Mouse (Mus musculus) embryonic fibroblast, embryonic 13.5 days (primary cell): ENCODE results near the gene Ssr2. TPM values are rescaled to one million over a fixed set of nuclear protein-coding genes. Genes with fewer than 3 reads are reported as not detected.

Experiments used
- H3K27ac ChIP-seq: 2 replicates; pipeline ENCODE4 v1.5.1; 2012; ENCODE audit warnings: low read length, control low read depth, inconsistent platforms; ENCODE audit not compliant: insufficient read depth
- H3K4me1 ChIP-seq: 2 replicates; pipeline ENCODE4 v1.6.1; 2011; ENCODE audit warnings: low read length; ENCODE audit not compliant: control insufficient read depth, insufficient read depth
- H3K4me3 ChIP-seq: 2 replicates; pipeline ENCODE4 v1.5.1; 2011; ENCODE audit warnings: mild to moderate bottlenecking, control low read depth, low read length; ENCODE audit not compliant: insufficient read depth
- CTCF ChIP-seq: IDR thresholded peaks from 2 replicates; pipeline ENCODE4 v1.5.1; 2011; ENCODE audit warnings: mild to moderate bottlenecking, control low read depth, low read length, moderate library complexity, borderline replicate concordance; ENCODE audit not compliant: insufficient read depth
- POLR2A ChIP-seq: IDR thresholded peaks from 2 replicates; pipeline ENCODE4 v1.6.1; 2011; ENCODE audit warnings: low read depth, mild to moderate bottlenecking, control low read depth, low read length, moderate library complexity
- polyA plus RNA-seq: library from polyadenylated mRNA; stranded (reverse); fragments of >200 nt; gene quantifications from 2 replicates; pipeline ENCODE4 v1.2.4, GENCODE M21; 2011; ENCODE audit warnings: low read depth; ENCODE audit not compliant: missing spikeins, insufficient read length

The Ssr2 gene
- polyA plus RNA-seq, 1 experiment: 298 TPM

DNA sequence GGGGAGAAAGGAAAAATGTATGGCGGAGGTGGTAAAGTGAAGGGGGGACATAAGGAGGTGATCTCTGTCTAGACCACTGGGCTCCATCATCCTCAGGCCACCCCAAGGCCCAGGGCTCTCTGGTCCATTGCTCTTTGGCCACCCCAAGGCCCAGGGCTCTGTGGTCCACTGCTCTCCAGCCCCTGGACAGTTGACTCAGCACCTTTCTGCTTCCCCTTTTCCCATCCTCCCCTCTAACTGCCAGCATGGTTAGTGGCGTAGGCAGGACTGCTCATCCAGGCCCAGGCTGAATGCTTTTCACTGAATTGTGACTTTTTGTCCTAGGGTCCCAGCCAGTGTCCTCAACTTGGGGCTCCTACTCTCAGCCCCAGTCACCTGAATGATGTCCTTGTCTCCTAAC, 51.9 kb downstream of the Ssr2 start:
- TF ChIP-seq CTCF: no peak
- no peak for TF ChIP-seq POLR2A
- peaks cover 19% of the 10 kb centered on the region; the same call in 1 of the 2 replicates for H3K4me1 ChIP-seq
- H3K4me3 ChIP-seq: no peak overlapping the region
- no peak overlapping the region for H3K27ac ChIP-seq

DNA sequence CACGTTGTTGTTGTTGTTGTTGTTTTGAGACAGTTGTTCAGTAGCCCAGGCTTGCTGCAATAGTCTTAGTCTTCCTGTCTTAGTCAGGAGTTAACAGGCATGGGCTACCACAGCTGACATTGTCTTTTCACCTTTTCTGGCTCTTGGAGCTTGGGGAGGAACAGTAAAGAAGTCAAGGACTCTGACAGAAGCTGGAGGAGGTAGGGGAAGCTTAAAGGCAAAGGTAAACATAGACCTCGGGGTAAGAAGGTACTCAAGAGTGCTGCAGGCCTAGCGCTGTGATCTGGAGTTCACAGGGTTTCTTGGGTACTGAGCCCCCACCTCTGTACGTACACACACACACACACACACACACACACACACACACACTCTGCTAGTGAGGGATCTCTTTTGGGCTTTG, 53.1 kb downstream of the Ssr2 start:
- Histone ChIP-seq H3K4me1 (peaks cover 19% of the 10 kb centered on the region; the same call in 1 of the 2 replicates), H3K27ac (no peak overlapping the region), H3K4me3 (no peak overlapping the region)
- no peak for TF ChIP-seq CTCF
- TF ChIP-seq POLR2A: no peak

DNA sequence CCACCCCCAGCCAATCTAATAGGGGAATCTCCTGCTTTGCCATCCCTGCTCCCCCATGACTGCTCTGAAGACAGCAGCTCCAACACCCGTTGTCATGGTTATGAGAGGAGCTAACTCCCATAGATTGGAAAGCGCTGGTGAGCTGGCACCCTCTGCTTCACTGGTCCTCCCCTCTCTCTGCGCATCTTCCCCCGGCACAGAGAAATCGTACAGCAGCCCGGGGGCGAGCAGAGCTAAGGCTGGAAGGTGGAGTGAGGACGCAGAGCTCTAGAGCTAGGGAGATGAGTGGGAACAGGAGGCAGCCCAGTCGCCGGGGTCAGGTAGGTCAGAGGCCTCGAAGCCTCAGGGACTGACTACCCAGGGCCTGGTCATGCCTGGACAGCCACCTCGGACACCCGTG, 53.6 kb downstream of the Ssr2 start:
- no peak for TF ChIP-seq POLR2A
- H3K27ac ChIP-seq: no peak overlapping the region

DNA sequence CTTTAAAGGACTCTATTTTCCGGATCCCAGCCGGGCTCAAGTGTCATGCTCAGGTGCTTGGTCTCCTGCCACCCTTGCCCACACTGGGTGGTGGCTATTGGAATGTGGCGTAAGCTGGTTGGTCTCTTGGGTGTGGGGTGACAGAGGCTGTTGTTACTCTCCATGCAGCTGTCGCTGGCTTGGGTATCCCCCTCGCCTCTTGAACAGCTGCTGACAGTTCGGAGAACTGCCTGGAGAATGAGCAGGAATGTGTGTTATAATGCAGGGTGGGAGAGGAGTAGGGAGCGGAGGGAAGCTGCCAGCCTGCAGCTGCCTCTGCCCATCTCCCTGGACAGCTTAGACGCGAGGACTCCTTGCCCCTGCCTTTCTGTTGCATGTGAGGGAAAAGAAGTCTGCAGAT, 54.3 kb downstream of the Ssr2 start:
- no peak overlapping the region for H3K27ac ChIP-seq
- no peak for TF ChIP-seq CTCF
- TF ChIP-seq POLR2A: no peak

More for the DNA sequence above, 53.6 kb downstream of the Ssr2 start:
- Histone ChIP-seq H3K4me3 (no peak overlapping the region), H3K4me1 (peaks cover 15% of the 10 kb centered on the region; the same call in 1 of the 2 replicates)

DNA sequence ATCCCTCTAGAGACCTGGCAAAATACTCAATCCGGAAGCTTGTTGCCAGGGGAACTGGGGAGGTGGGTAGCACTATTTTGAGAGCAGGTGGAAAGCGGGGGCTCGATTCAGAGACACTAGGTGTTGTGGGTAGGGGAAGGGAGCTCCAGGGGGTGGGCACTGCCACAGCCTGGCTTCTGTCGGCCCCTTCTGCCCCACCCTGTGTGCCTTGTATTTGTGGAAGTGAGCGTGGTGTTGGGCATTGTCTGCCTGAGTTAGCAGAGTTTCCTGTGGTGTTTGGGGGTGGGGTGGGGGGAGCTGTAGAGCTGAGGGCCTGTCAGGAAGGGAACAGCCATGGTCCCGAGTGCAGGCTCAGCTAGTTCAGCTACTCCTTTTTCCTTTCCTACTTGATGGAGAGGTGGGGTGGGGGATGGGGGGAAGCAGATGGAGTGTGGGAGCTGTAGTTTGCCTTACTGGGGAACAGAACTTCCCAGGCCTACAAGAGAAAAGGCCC, 55.2 kb downstream of the Ssr2 start:
- TF ChIP-seq CTCF (no peak), POLR2A (no peak)
- H3K27ac ChIP-seq: no peak overlapping the region
- 0 out of 2 replicates have a peak, but pooled peaks cover 8% of the 10 kb centered on the region for H3K4me1 ChIP-seq
- H3K4me3 ChIP-seq: no peak overlapping the region

More for the DNA sequence above, 54.3 kb downstream of the Ssr2 start:
- H3K4me1 ChIP-seq: 0 out of 2 replicates have a peak, but pooled peaks cover 8% of the 10 kb centered on the region
- no peak overlapping the region for H3K4me3 ChIP-seq

DNA sequence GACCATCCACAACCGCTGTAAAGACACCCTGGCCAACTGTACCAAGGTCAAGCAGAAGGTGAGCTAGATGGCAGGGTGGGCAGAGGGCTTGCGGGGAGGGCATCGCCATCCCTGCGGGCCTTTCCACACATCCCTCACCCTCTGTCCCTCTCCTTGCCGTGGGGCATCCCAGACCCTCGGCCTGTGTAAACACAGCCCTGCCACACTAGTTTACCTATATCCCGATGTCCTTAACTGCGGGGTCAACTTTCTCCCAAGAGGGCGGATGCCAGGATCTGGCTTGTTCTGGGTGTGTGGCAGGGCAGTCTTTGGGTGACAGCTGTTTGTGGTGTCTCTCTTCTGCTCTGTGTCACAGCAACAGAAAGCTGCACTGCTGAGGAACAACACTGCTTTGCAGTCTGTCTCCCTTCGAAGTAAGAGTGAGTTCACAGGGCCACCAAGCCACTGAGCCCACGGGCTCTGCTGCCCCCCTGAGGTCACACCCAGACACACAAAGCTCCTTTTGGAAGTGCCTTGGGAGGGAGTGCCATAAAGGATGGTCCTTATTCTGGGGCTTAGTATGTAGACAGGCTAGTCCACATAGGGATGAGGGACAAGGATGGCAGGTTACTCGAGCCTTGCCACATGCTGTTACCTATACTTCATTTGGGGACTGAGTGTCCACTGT, 56.4 kb downstream of the Ssr2 start:
- no peak for TF ChIP-seq POLR2A
- peak; percentile 61; the same call in 1 of the 2 replicates for TF ChIP-seq CTCF
- 0 out of 2 replicates have a peak, but pooled peaks cover 5% of the 10 kb centered on the region for H3K4me1 ChIP-seq
- no peak overlapping the region for H3K4me3 ChIP-seq
- no peak overlapping the region for H3K27ac ChIP-seq

DNA sequence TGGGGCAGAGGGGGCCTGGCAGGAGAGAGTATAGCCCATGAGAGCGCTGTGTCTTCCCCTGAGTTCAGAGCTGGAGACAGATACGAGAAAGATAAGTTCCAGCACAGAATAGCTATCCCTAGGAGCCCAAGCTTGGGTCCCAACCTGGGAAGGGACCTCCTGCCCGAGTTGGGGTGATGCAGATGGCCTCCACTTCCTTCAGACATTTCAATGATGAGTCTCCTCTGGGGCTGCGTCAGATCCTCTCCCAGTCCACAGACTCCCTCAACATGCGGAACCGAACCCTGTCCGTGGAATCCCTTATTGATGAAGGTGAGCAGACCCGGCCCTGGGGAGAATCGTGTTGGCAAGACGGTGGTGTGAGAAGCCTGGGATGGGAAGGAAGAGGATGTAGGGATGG, 57.4 kb downstream of the Ssr2 start:
- no peak overlapping the region for H3K27ac ChIP-seq
- no peak for TF ChIP-seq POLR2A
- H3K4me3 ChIP-seq: no peak overlapping the region
- H3K4me1 ChIP-seq: 0 out of 2 replicates have a peak, but pooled peaks cover 5% of the 10 kb centered on the region

DNA sequence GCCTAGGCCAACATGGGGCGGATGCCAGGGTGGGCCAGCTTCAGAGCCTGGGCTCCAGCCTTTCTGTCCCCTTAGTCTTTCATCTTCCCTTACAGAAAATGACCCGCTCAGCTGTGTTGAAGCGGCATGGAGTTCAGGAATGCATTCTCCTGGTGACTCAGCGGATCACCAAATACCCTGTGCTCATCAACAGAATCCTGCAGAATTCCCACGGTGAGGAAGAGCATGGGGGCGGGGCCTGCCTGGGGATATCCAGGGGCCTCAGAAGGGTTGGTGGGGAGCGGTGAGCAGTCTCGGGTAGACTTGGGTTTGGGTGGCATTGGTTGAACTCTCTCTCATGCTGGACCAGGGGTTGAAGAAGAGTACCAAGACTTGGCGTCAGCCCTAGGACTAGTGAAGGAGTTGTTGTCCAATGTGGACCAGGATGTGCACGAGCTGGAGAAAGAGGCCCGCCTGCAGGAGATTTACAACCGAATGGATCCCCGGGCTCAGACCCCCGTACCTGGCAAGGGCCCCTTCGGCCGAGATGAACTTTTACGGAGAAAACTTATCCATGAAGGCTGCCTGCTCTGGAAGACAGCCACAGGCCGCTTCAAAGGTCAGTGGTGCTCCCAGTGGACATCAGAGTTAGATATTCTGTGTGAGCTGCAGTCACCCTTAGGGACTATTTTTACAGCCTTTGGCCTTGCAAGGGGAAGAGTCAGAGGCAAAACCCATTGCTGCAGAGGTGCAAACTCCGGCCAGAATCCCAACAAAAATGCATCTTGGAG, 60.0 kb downstream of the Ssr2 start:
- Histone ChIP-seq H3K4me3 (no peak overlapping the region), H3K4me1 (no peaks in the 10 kb centered on the region), H3K27ac (no peak overlapping the region)
- TF ChIP-seq POLR2A (no peak), CTCF (no peak)

DNA sequence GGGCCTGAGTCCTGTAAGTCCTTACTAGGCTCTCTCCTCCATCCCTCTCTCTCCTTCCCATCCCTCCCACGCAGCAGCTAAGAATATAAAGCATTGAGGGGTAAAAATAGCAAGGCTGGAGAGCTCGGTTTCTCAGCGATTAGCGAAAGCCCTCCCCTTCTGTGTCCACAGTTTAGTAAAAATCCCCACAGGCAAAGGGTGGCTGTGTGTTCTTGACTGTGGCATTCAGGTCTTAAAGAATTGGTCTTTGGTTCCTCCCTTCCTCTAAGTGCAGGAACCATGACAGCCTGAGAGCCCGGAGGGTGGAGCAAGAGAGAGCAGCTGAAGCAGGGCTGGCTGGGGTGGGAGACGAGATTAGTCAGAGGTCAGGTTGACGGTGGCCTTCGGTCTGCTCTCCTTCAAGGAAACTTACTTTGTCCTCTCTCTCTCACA, 60.9 kb downstream of the Ssr2 start:
- Histone ChIP-seq H3K27ac (no peak overlapping the region), H3K4me1 (no peaks in the 10 kb centered on the region), H3K4me3 (no peak overlapping the region)
- TF ChIP-seq CTCF: no peak
- no peak for TF ChIP-seq POLR2A

DNA sequence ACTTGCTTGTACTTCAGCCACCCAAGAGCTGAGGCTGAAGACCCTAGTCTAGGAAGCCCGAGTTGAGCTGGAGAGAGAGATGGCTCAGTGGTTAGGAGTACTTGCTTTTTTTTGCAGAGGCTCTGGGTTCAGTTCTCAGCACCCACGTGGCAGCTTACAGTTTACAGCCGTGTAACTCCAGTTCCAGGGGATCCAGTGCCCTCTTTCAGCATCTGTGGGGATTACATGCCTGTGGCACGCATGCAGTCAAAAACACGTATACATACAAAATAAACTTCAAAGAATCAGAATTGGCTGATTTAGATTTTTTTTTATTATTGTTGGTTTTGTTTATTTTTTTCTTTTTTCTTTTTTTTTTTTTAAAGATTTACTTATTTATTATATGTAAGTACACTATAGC, 61.5 kb downstream of the Ssr2 start:
- Histone ChIP-seq H3K27ac (no peak overlapping the region), H3K4me3 (no peak overlapping the region), H3K4me1 (no peaks in the 10 kb centered on the region)
- TF ChIP-seq CTCF (no peak), POLR2A (no peak)

Other genes with a start within 250 kb of the Ssr2 start
- 1.3 and 1.4 TPM in 2 replicates for gene Tmem79, start 239.7 kb upstream of the Ssr2 start, polyA plus RNA-seq
- gene Smg5, start 239.6 kb upstream of the Ssr2 start, polyA plus RNA-seq: 62.8 and 71.6 TPM in 2 replicates
- gene Paqr6, start 211.3 kb upstream of the Ssr2 start, polyA plus RNA-seq: 0.55 and 1.4 TPM in 2 replicates
- gene Bglap3, start 203.1 kb upstream of the Ssr2 start, polyA plus RNA-seq: not detected in 2 replicates
- not detected in 2 replicates for gene Bglap2, start 197.2 kb upstream of the Ssr2 start, polyA plus RNA-seq
- gene Bglap, start 191.4 kb upstream of the Ssr2 start, polyA plus RNA-seq: not detected in 2 replicates
- gene Pmf1, start 165.5 kb upstream of the Ssr2 start, polyA plus RNA-seq: 24.4 and 29.9 TPM in 2 replicates
- 15.9 and 20.1 TPM in 2 replicates for gene Slc25a44, start 150.7 kb upstream of the Ssr2 start, polyA plus RNA-seq
- 0.25 and 0.63 TPM in 2 replicates for gene Sema4a, start 114.7 kb upstream of the Ssr2 start, polyA plus RNA-seq
- gene Lmna, start 65.9 kb upstream of the Ssr2 start, polyA plus RNA-seq: 401 and 426 TPM in 2 replicates
- 25.7 and 33.6 TPM in 2 replicates for gene Mex3a, start 43.5 kb upstream of the Ssr2 start, polyA plus RNA-seq
- not detected in 2 replicates for gene Rab25, start 27.6 kb upstream of the Ssr2 start, polyA plus RNA-seq
- 74.4 and 81.1 TPM in 2 replicates for gene Lamtor2, start 22.8 kb upstream of the Ssr2 start, polyA plus RNA-seq
- gene Ubqln4, start 22.1 kb upstream of the Ssr2 start, polyA plus RNA-seq: 38.5 and 50.4 TPM in 2 replicates
- 174 and 210 TPM in 2 replicates for gene Arhgef2, start 30.1 kb downstream of the Ssr2 start, polyA plus RNA-seq
- not detected in 2 replicates for gene Rxfp4, start 77.3 kb downstream of the Ssr2 start, polyA plus RNA-seq
- gene Khdc4, start 109.9 kb downstream of the Ssr2 start, polyA plus RNA-seq: 64.1 and 68.9 TPM in 2 replicates
- gene Rit1, start 141.0 kb downstream of the Ssr2 start, polyA plus RNA-seq: 52.1 and 57.8 TPM in 2 replicates
- gene Syt11, start 199.3 kb downstream of the Ssr2 start, polyA plus RNA-seq: 18.9 and 29.2 TPM in 2 replicates